Mouse (Mus musculus): ENCODE results near the gene Ncl.

GRCm38 (mm10) chr1:86354186-86354585 lies 5.0 kb downstream of the Ncl start:
- TF ChIP-seq CTCF (IDR thresholded peaks at IDR 0.05; ENCODE audit: borderline replicate concordance, extremely low read depth, insufficient read depth, insufficient read length) (no peak), POLR2A (IDR thresholded peaks at IDR 0.05; ENCODE audit: borderline replicate concordance, extremely low read depth, insufficient read depth, insufficient read length, poor library complexity, severe bottlenecking) (no peak)

Data from brain, embryonic 14.5 days (tissue).